Mouse (Mus musculus) limb, embryonic 14.5 days (tissue): ENCODE data around the gene Chsy1. TPM values are rescaled to one million over a fixed set of nuclear protein-coding genes. Genes with fewer than 3 reads are reported as not detected.

Source experiments
- ATAC-seq: fragments of 200-750 bp; cut with Nextera tagmentation; 2 replicates; pipeline ENCODE4 v1.8.0; 2017; ENCODE audit warnings: low read depth, moderate number of reproducible peaks, moderate TSS enrichment; ENCODE audit not compliant: low FRiP score
- DNase-seq: peaks from one replicate; pipeline ENCODE4 v3.0.0-alpha.2; 2015; ENCODE audit warnings: low spot score
- H3K27ac ChIP-seq: fragments of 300-500 bp; sonication (generic); replicated peaks from 2 replicates; pipeline ENCODE4 v1.5.1; 2014; ENCODE audit warnings: low read depth, mild to moderate bottlenecking, low read length, moderate library complexity, mixed read lengths
- H3K27me3 ChIP-seq: fragments of 300-500 bp; sonication (generic); 2 replicates; pipeline ENCODE4 v1.6.1; 2014; ENCODE audit warnings: low read length, mixed read lengths; ENCODE audit not compliant: control insufficient read depth, insufficient read depth
- H3K36me3 ChIP-seq: fragments of 300-500 bp; sonication (generic); 2 replicates; pipeline ENCODE4 v1.6.1; 2014; ENCODE audit warnings: mild to moderate bottlenecking, low read length, moderate library complexity, mixed read lengths; ENCODE audit not compliant: control insufficient read depth, insufficient read depth
- H3K4me1 ChIP-seq: fragments of 300-500 bp; sonication (generic); 2 replicates; pipeline ENCODE4 v1.6.1; 2014; ENCODE audit warnings: antibody characterized with exemption, low read length, mixed read lengths; ENCODE audit not compliant: control insufficient read depth, insufficient read depth
- H3K4me2 ChIP-seq: fragments of 300-500 bp; sonication (generic); replicated peaks from 2 replicates; pipeline ENCODE4 v1.6.1; 2014; ENCODE audit warnings: low read depth, mild to moderate bottlenecking, low read length, moderate library complexity; ENCODE audit not compliant: severe bottlenecking
- H3K4me3 ChIP-seq: fragments of 300-500 bp; sonication (generic); replicated peaks from 2 replicates; pipeline ENCODE4 v1.5.1; 2014; ENCODE audit warnings: low read length
- H3K9ac ChIP-seq: fragments of 300-500 bp; sonication (generic); 2 replicates; pipeline ENCODE4 v1.6.1; 2014; ENCODE audit warnings: mild to moderate bottlenecking, low read depth, low read length, moderate library complexity; ENCODE audit not compliant: severe bottlenecking
- H3K9me3 ChIP-seq: fragments of 300-500 bp; sonication (generic); 2 replicates; pipeline ENCODE4 v1.6.1; 2016; ENCODE audit warnings: low read length; ENCODE audit not compliant: control insufficient read depth
- POLR2A ChIP-seq: fragments of 200-500 bp; IDR thresholded peaks from 2 replicates; pipeline ENCODE4 v1.8.0; 2012; ENCODE audit warnings: inconsistent platforms, mild to moderate bottlenecking, moderate library complexity, borderline replicate concordance; ENCODE audit not compliant: insufficient read depth, insufficient read length; ENCODE audit errors: extremely low read depth
- WGBS: fragments of 180-500 bp; shearing (Covaris S2); extraction: QIAGEN DNeasy Blood & Tissue Kit; methylation state at CpG from one replicate; pipeline ENCODE4 v1.1.7; 2014; 5-methylcytosine and 5-hydroxymethylcytosine counted together
- polyA plus RNA-seq, 2 experiments: library from polyadenylated mRNA; depleted of rRNA in 1 of 2; stranded (reverse) in 1 of 2; unstranded in 1 of 2; fragments of >200 nt; fragmentation: Nextera tagmentation in 1 of 2; extraction: Ambion mirVana in 1 of 2; gene quantifications; 2 replicates each; pipeline versions ENCODE4 v1.2.1 to v1.2.3; 2012 to 2014

The Chsy1 gene
- polyA plus RNA-seq, 2 experiments = 33.3 to 33.6 TPM

- no peak for DNase-seq
- no peak overlapping the region for H3K27ac ChIP-seq
- H3K9me3 ChIP-seq = no peaks in the 10 kb centered on the region
- H3K9ac ChIP-seq = no peak overlapping the region
- no peak overlapping the region for H3K4me2 ChIP-seq
- WGBS = 90% methylated on average over 2 of the region's 2 CpGs
- H3K4me3 ChIP-seq = no peak overlapping the region
- no peak for TF ChIP-seq POLR2A
- H3K4me1 ChIP-seq = no peaks in the 10 kb centered on the region
- no peak for ATAC-seq
- peaks cover 91% of the 10 kb centered on the region for H3K36me3 ChIP-seq
- H3K27me3 ChIP-seq = no peaks in the 10 kb centered on the region
Observed at GRCm38 (mm10) chr7:66088077-66088476, 21.2 kb upstream of the Chsy1 start.

GRCm38 (mm10) chr7:66090676-66091190, 18.6 kb upstream of the Chsy1 start:
- DNase-seq (no peak), ATAC-seq (no peak)
- Histone ChIP-seq H3K4me1 (no peaks in the 10 kb centered on the region), H3K4me2 (no peak overlapping the region), H3K27ac (no peak overlapping the region), H3K9ac (no peak overlapping the region), H3K36me3 (peaks cover 65% of the 10 kb centered on the region), H3K9me3 (no peaks in the 10 kb centered on the region), H3K27me3 (no peaks in the 10 kb centered on the region), H3K4me3 (no peak overlapping the region)
- WGBS = 88% methylated on average over 11 of the region's 11 CpGs
- TF ChIP-seq POLR2A = no peak

- peaks cover 58% of the 10 kb centered on the region for H3K36me3 ChIP-seq
- ATAC-seq = no peak
- no peak overlapping the region for H3K4me2 ChIP-seq
- no peaks in the 10 kb centered on the region for H3K9me3 ChIP-seq
- H3K4me1 ChIP-seq = no peaks in the 10 kb centered on the region
- 85% methylated on average over 7 of the region's 7 CpGs for WGBS
- H3K27me3 ChIP-seq = no peaks in the 10 kb centered on the region
- H3K9ac ChIP-seq = no peak overlapping the region
- no peak for TF ChIP-seq POLR2A
- H3K4me3 ChIP-seq = no peak overlapping the region
- DNase-seq = no peak
- H3K27ac ChIP-seq = no peak overlapping the region
Observed at GRCm38 (mm10) chr7:66091553-66091952, 17.8 kb upstream of the Chsy1 start.

- Histone ChIP-seq H3K27me3 (no peaks in the 10 kb centered on the region), H3K36me3 (peaks cover 47% of the 10 kb centered on the region)
Observed at GRCm38 (mm10) chr7:66092656-66093055, 16.7 kb upstream of the Chsy1 start.

GRCm38 (mm10) chr7:66094141-66094540, 15.2 kb upstream of the Chsy1 start:
- Histone ChIP-seq H3K36me3 (peaks cover 33% of the 10 kb centered on the region), H3K9ac (no peak overlapping the region), H3K4me1 (no peaks in the 10 kb centered on the region), H3K27ac (no peak overlapping the region), H3K4me2 (no peak overlapping the region), H3K4me3 (no peak overlapping the region), H3K9me3 (no peaks in the 10 kb centered on the region), H3K27me3 (no peaks in the 10 kb centered on the region)
- ATAC-seq (no peak), DNase-seq (no peak)
- no peak for TF ChIP-seq POLR2A
- 68% methylated on average over 5 of the region's 5 CpGs for WGBS

More at GRCm38 (mm10) chr7:66092656-66093055, 16.7 kb upstream of the Chsy1 start:
- no peak for TF ChIP-seq POLR2A
- DNase-seq (no peak), ATAC-seq (no peak)
- Histone ChIP-seq H3K27ac (no peak overlapping the region), H3K4me1 (no peaks in the 10 kb centered on the region), H3K9me3 (no peaks in the 10 kb centered on the region), H3K4me2 (no peak overlapping the region), H3K9ac (no peak overlapping the region), H3K4me3 (no peak overlapping the region)
- WGBS = 91% methylated on average over 8 of the region's 8 CpGs

- Histone ChIP-seq H3K4me2 (no peak overlapping the region), H3K4me1 (no peaks in the 10 kb centered on the region), H3K27me3 (no peaks in the 10 kb centered on the region), H3K27ac (no peak overlapping the region), H3K36me3 (no peaks in the 10 kb centered on the region), H3K9me3 (no peaks in the 10 kb centered on the region), H3K9ac (no peak overlapping the region), H3K4me3 (no peak overlapping the region)
- 74% methylated on average over 7 of the region's 7 CpGs for WGBS
- DNase-seq (no peak), ATAC-seq (no peak)
- TF ChIP-seq POLR2A = no peak
Observed at GRCm38 (mm10) chr7:66098803-66099202, 10.5 kb upstream of the Chsy1 start.
